Mouse (Mus musculus) midbrain, embryonic 10.5 days (tissue): ENCODE results near the gene Tnni1. TPM values are rescaled to one million over a fixed set of nuclear protein-coding genes. Genes with fewer than 3 reads are reported as not detected.
A peak's percentile ranks its signal among the peaks of the same experiment; 100 is the strongest.

Experiments
- DNase-seq: peaks from one replicate; pipeline ENCODE4 v3.0.0-alpha.2; 2017; ENCODE audit warnings: low spot score
- H3K27ac ChIP-seq: fragments of 300-500 bp; sonication (generic); replicated peaks from 2 replicates; pipeline ENCODE4 v1.5.1; 2016; ENCODE audit warnings: mild to moderate bottlenecking
- H3K27me3 ChIP-seq: fragments of 300-500 bp; sonication (generic); 2 replicates; pipeline ENCODE4 v1.6.1; 2016; ENCODE audit warnings: low read depth, mild to moderate bottlenecking; ENCODE audit not compliant: poor library complexity, severe bottlenecking
- H3K36me3 ChIP-seq: fragments of 300-500 bp; sonication (generic); 2 replicates; pipeline ENCODE4 v1.6.1; 2016; ENCODE audit warnings: mild to moderate bottlenecking, moderate library complexity
- H3K4me1 ChIP-seq: fragments of 300-500 bp; sonication (generic); 2 replicates; pipeline ENCODE4 v1.6.1; 2016
- H3K4me3 ChIP-seq: fragments of 300-500 bp; sonication (generic); 2 replicates; pipeline ENCODE4 v1.5.1; 2016; ENCODE audit warnings: mild to moderate bottlenecking, moderate library complexity
- H3K9me3 ChIP-seq: fragments of 300-500 bp; sonication (generic); replicated peaks from 2 replicates; pipeline ENCODE4 v1.6.1; 2016; ENCODE audit warnings: mild to moderate bottlenecking
- WGBS: fragments of 180-500 bp; shearing (Covaris S2); methylation state at CpG from one replicate; pipeline ENCODE4 v1.1.7; 2016; 5-methylcytosine and 5-hydroxymethylcytosine counted together
- polyA plus RNA-seq: library from polyadenylated mRNA; unstranded; fragments of >200 nt; fragmentation: Nextera tagmentation; extraction: Ambion mirVana; gene quantifications from 2 replicates; pipeline ENCODE4 v1.2.1, GENCODE M21; 2016

The Tnni1 gene
- polyA plus RNA-seq, 1 experiment from 2014 or later = 0.78 TPM

- under 1% methylated on average over 63 of the region's 63 CpGs for WGBS
- H3K36me3 ChIP-seq = no peaks in the 10 kb centered on the region
- H3K4me3 ChIP-seq = peak within 1 kb of the TSS; percentile 75
- peaks cover 92% of the 10 kb centered on the region for H3K27me3 ChIP-seq
- peak; percentile 38 for DNase-seq
- 0 out of 2 replicates have a peak, but pooled peaks cover 2% of the 10 kb centered on the region for H3K9me3 ChIP-seq
- peak within 1 kb of the TSS; percentile 77 for H3K27ac ChIP-seq
- H3K4me1 ChIP-seq = peaks cover 18% of the 10 kb centered on the region
These were observed 39.4 kb downstream of the Tnni1 start, which contains the start of gene Lad1 for GRCm38 (mm10) chr1:135818481-135819086. Gene Lad1 (plus strand): TSS chr1:135818598.

GRCm38 (mm10) chr1:135820071-135820470 is 40.8 kb downstream of the Tnni1 start:
- peaks cover 18% of the 10 kb centered on the region for H3K4me1 ChIP-seq
- no peak overlapping the region for H3K4me3 ChIP-seq
- H3K36me3 ChIP-seq = no peaks in the 10 kb centered on the region
- H3K27me3 ChIP-seq = peaks cover 78% of the 10 kb centered on the region
- DNase-seq = no peak
- 83% methylated on average over 10 of the region's 10 CpGs for WGBS
- no peak overlapping the region for H3K27ac ChIP-seq
- 0 out of 2 replicates have a peak, but pooled peaks cover 2% of the 10 kb centered on the region for H3K9me3 ChIP-seq

GRCm38 (mm10) chr1:135820736-135821364 is 41.6 kb downstream of the Tnni1 start:
- Histone ChIP-seq H3K27me3 (peaks cover 70% of the 10 kb centered on the region), H3K9me3 (0 out of 2 replicates have a peak, but pooled peaks cover 2% of the 10 kb centered on the region), H3K27ac (no peak overlapping the region), H3K4me3 (no peak overlapping the region), H3K4me1 (peaks cover 18% of the 10 kb centered on the region), H3K36me3 (no peaks in the 10 kb centered on the region)
- no peak for DNase-seq
- WGBS = 85% methylated on average over 16 of the region's 16 CpGs

- Histone ChIP-seq H3K9me3 (0 out of 2 replicates have a peak, but pooled peaks cover 2% of the 10 kb centered on the region), H3K27ac (no peak overlapping the region), H3K4me1 (peaks cover 18% of the 10 kb centered on the region), H3K36me3 (no peaks in the 10 kb centered on the region), H3K4me3 (no peak overlapping the region), H3K27me3 (peaks cover 61% of the 10 kb centered on the region)
- WGBS = 84% methylated on average over 7 of the region's 7 CpGs
- no peak for DNase-seq
These were observed 42.5 kb downstream of the Tnni1 start for GRCm38 (mm10) chr1:135821780-135822179.

GRCm38 (mm10) chr1:135828918-135829317 is 49.7 kb downstream of the Tnni1 start:
- Histone ChIP-seq H3K36me3 (no peaks in the 10 kb centered on the region), H3K4me3 (no peak overlapping the region), H3K9me3 (no peaks in the 10 kb centered on the region), H3K4me1 (no peaks in the 10 kb centered on the region), H3K27me3 (0 out of 2 replicates have a peak, but pooled peaks cover 17% of the 10 kb centered on the region), H3K27ac (no peak overlapping the region)
- peak; percentile 54 for DNase-seq
- WGBS = 23% methylated on average over 1 of the region's 1 CpGs

- H3K27ac ChIP-seq = no peak overlapping the region
- 78% methylated on average over 6 of the region's 6 CpGs for WGBS
- H3K4me3 ChIP-seq = no peak overlapping the region
- H3K4me1 ChIP-seq = peaks cover 12% of the 10 kb centered on the region
- DNase-seq = no peak
- H3K9me3 ChIP-seq = no peaks in the 10 kb centered on the region
- H3K36me3 ChIP-seq = no peaks in the 10 kb centered on the region
- 0 out of 2 replicates have a peak, but pooled peaks cover 7% of the 10 kb centered on the region for H3K27me3 ChIP-seq
These were observed 55.1 kb downstream of the Tnni1 start for GRCm38 (mm10) chr1:135834206-135834859.

GRCm38 (mm10) chr1:135834983-135835382 is 55.7 kb downstream of the Tnni1 start:
- H3K27me3 ChIP-seq = 0 out of 2 replicates have a peak, but pooled peaks cover 7% of the 10 kb centered on the region
- H3K36me3 ChIP-seq = no peaks in the 10 kb centered on the region
- peaks cover 12% of the 10 kb centered on the region for H3K4me1 ChIP-seq
- H3K27ac ChIP-seq = no peak overlapping the region
- no peak for DNase-seq
- 77% methylated on average over 8 of the region's 8 CpGs for WGBS
- no peak overlapping the region for H3K4me3 ChIP-seq
- H3K9me3 ChIP-seq = no peaks in the 10 kb centered on the region

- Histone ChIP-seq H3K4me1 (peaks cover 15% of the 10 kb centered on the region), H3K36me3 (no peaks in the 10 kb centered on the region), H3K9me3 (no peaks in the 10 kb centered on the region), H3K27me3 (0 out of 2 replicates have a peak, but pooled peaks cover 7% of the 10 kb centered on the region), H3K4me3 (no peak within 1 kb of the TSS), H3K27ac (no peak within 1 kb of the TSS; the same call in 1 of the 2 replicates)
- no peak for DNase-seq
- WGBS = 71% methylated on average over 9 of the region's 9 CpGs
These were observed 56.7 kb downstream of the Tnni1 start, which contains the start of gene Tnnt2 for GRCm38 (mm10) chr1:135835716-135836483. Gene Tnnt2 (plus strand): TSS chr1:135836354.

GRCm38 (mm10) chr1:135838626-135839025 is 59.4 kb downstream of the Tnni1 start:
- H3K9me3 ChIP-seq = no peaks in the 10 kb centered on the region
- no peaks in the 10 kb centered on the region for H3K27me3 ChIP-seq
- H3K27ac ChIP-seq = no peak overlapping the region
- peaks cover 24% of the 10 kb centered on the region for H3K4me1 ChIP-seq
- no peak overlapping the region for H3K4me3 ChIP-seq
- DNase-seq = no peak
- H3K36me3 ChIP-seq = no peaks in the 10 kb centered on the region
- WGBS = 70% methylated on average over 4 of the region's 4 CpGs

- DNase-seq = no peak
These were observed 59.8 kb downstream of the Tnni1 start for GRCm38 (mm10) chr1:135839065-135839464.

GRCm38 (mm10) chr1:135840675-135841395 is 61.6 kb downstream of the Tnni1 start:
- no peak for DNase-seq
- WGBS = 74% methylated on average over 15 of the region's 15 CpGs

More at GRCm38 (mm10) chr1:135839065-135839464, 59.8 kb downstream of the Tnni1 start:
- Histone ChIP-seq H3K27ac (no peak overlapping the region), H3K36me3 (no peaks in the 10 kb centered on the region), H3K4me3 (no peak overlapping the region), H3K4me1 (peaks cover 26% of the 10 kb centered on the region), H3K9me3 (no peaks in the 10 kb centered on the region), H3K27me3 (no peaks in the 10 kb centered on the region)
- WGBS = 93% methylated on average over 6 of the region's 6 CpGs

More at GRCm38 (mm10) chr1:135840675-135841395, 61.6 kb downstream of the Tnni1 start:
- H3K36me3 ChIP-seq = no peaks in the 10 kb centered on the region
- H3K9me3 ChIP-seq = no peaks in the 10 kb centered on the region
- no peak overlapping the region for H3K27ac ChIP-seq
- H3K4me1 ChIP-seq = peaks cover 22% of the 10 kb centered on the region
- H3K4me3 ChIP-seq = no peak overlapping the region
- H3K27me3 ChIP-seq = no peaks in the 10 kb centered on the region
